Mouse (Mus musculus): ENCODE results near the gene Cend1. TPM values are rescaled to one million over a fixed set of nuclear protein-coding genes. Genes with fewer than 3 reads are reported as not detected.
"Not testable (repeated sequence)": the region's sequence is repeated elsewhere in the genome, so short reads cannot be mapped to it uniquely, and the experiment has no call there.

Cend1 gene
- polyA plus RNA-seq, 1 experiment from 2014 or later, result 43.6 TPM

GRCm38 (mm10) chr7:141453636-141454035 is 24.3 kb upstream of the Cend1 start:
- Histone ChIP-seq H3K9me3 (no peaks in the 10 kb centered on the region), H3K4me3 (replicated peaks) (no peak overlapping the region)
- 90% methylated on average over 2 of the region's 2 CpGs for whole genome bisulfite sequencing

GRCm38 (mm10) chr7:141451928-141452327 is 22.6 kb upstream of the Cend1 start:
- no peak overlapping the region for H3K9ac ChIP-seq (replicated peaks)
- ATAC-seq, result no peak
- H3K4me2 ChIP-seq (replicated peaks), result no peak overlapping the region
- H3K4me3 ChIP-seq (replicated peaks), result no peak overlapping the region
- H3K27ac ChIP-seq, result no peak overlapping the region
- peaks cover 31% of the 10 kb centered on the region for H3K4me1 ChIP-seq (replicated peaks)
- H3K27me3 ChIP-seq, result no peaks in the 10 kb centered on the region
- no peaks in the 10 kb centered on the region for H3K9me3 ChIP-seq
- peaks cover 40% of the 10 kb centered on the region for H3K36me3 ChIP-seq

More at GRCm38 (mm10) chr7:141453636-141454035, 24.3 kb upstream of the Cend1 start:
- Histone ChIP-seq H3K27ac (no peak overlapping the region), H3K27me3 (no peaks in the 10 kb centered on the region), H3K36me3 (peaks cover 38% of the 10 kb centered on the region), H3K9ac (replicated peaks) (no peak overlapping the region), H3K4me1 (replicated peaks) (peaks cover 24% of the 10 kb centered on the region), H3K4me2 (replicated peaks) (no peak overlapping the region)
- no peak for ATAC-seq

- Histone ChIP-seq H3K27ac (peak within 1 kb of the TSS; percentile 92), H3K9me3 (no peaks in the 10 kb centered on the region), H3K27me3 (no peaks in the 10 kb centered on the region), H3K36me3 (peaks cover 40% of the 10 kb centered on the region), H3K4me2 (replicated peaks) (peak within 1 kb of the TSS; percentile 83), H3K9ac (replicated peaks) (peak within 1 kb of the TSS; percentile 91), H3K4me1 (replicated peaks) (peaks cover 31% of the 10 kb centered on the region), H3K4me3 (replicated peaks) (peak within 1 kb of the TSS; percentile 89)
- peak; percentile 95 for ATAC-seq
- WGBS, result under 1% methylated on average over 63 of the region's 63 CpGs
These were observed 18.1 kb upstream of the Cend1 start, which contains the start of gene Rplp2 for GRCm38 (mm10) chr7:141447110-141447991. TSS of gene Rplp2 (plus strand) at chr7:141447370.

- not testable (repeated sequence) for H3K27ac ChIP-seq; H3K27me3 ChIP-seq; H3K9ac ChIP-seq (replicated peaks); H3K4me2 ChIP-seq (replicated peaks); H3K4me3 ChIP-seq (replicated peaks); H3K9me3 ChIP-seq; ATAC-seq
- H3K36me3 ChIP-seq, result peaks cover 30% of the 10 kb centered on the region
- H3K4me1 ChIP-seq (replicated peaks), result peaks cover 37% of the 10 kb centered on the region
- WGBS, result 94% methylated on average over 3 of the region's 3 CpGs
These were observed 17.1 kb upstream of the Cend1 start for GRCm38 (mm10) chr7:141446374-141446773.

GRCm38 (mm10) chr7:141443828-141444237 is 14.5 kb upstream of the Cend1 start, which contains the start of gene Pidd1:
TSS of gene Pidd1 (minus strand) at chr7:141444025.
- Histone ChIP-seq H3K36me3 (peaks cover 10% of the 10 kb centered on the region), H3K9ac (replicated peaks) (peak within 1 kb of the TSS; percentile 57), H3K4me1 (replicated peaks) (peaks cover 38% of the 10 kb centered on the region), H3K9me3 (no peaks in the 10 kb centered on the region), H3K4me2 (replicated peaks) (peak within 1 kb of the TSS; percentile 58), H3K4me3 (replicated peaks) (peak within 1 kb of the TSS; percentile 37), H3K27ac (no peak within 1 kb of the TSS), H3K27me3 (no peaks in the 10 kb centered on the region)
- under 1% methylated on average over 25 of the region's 25 CpGs for WGBS
- ATAC-seq, result no peak

GRCm38 (mm10) chr7:141443081-141443821 is 14.0 kb upstream of the Cend1 start:
- peaks cover 32% of the 10 kb centered on the region for H3K4me1 ChIP-seq (replicated peaks)
- H3K4me3 ChIP-seq (replicated peaks), result peak overlapping the region; percentile 37
- ATAC-seq, result no peak
- H3K36me3 ChIP-seq, result peaks cover 10% of the 10 kb centered on the region
- no peaks in the 10 kb centered on the region for H3K27me3 ChIP-seq
- H3K9ac ChIP-seq (replicated peaks), result peak overlapping the region; percentile 57
- peak overlapping the region; percentile 58 for H3K4me2 ChIP-seq (replicated peaks)
- WGBS, result 30% methylated on average over 12 of the region's 12 CpGs
- no peaks in the 10 kb centered on the region for H3K9me3 ChIP-seq
- no peak overlapping the region for H3K27ac ChIP-seq

GRCm38 (mm10) chr7:141442199-141442598 is 12.9 kb upstream of the Cend1 start:
- Histone ChIP-seq H3K36me3 (peaks cover 11% of the 10 kb centered on the region), H3K9me3 (no peaks in the 10 kb centered on the region), H3K27ac (no peak overlapping the region), H3K4me2 (replicated peaks) (peak overlapping the region; percentile 58), H3K4me1 (replicated peaks) (peaks cover 36% of the 10 kb centered on the region), H3K4me3 (replicated peaks) (peak overlapping the region; percentile 37; the same call in 1 of the 2 replicates), H3K9ac (replicated peaks) (peak overlapping the region; percentile 57; the same call in 1 of the 2 replicates), H3K27me3 (no peaks in the 10 kb centered on the region)
- ATAC-seq, result no peak
- 96% methylated on average over 13 of the region's 13 CpGs for WGBS

- 95% methylated on average over 9 of the region's 9 CpGs for WGBS
- no peak overlapping the region for H3K4me3 ChIP-seq (replicated peaks)
- H3K27me3 ChIP-seq, result no peaks in the 10 kb centered on the region
- no peak overlapping the region for H3K27ac ChIP-seq
- no peak for ATAC-seq
- peak overlapping the region; percentile 32; the same call in 1 of the 2 replicates for H3K9ac ChIP-seq (replicated peaks)
- no peak overlapping the region for H3K4me2 ChIP-seq (replicated peaks)
- no peaks in the 10 kb centered on the region for H3K9me3 ChIP-seq
- peaks cover 11% of the 10 kb centered on the region for H3K36me3 ChIP-seq
- peaks cover 42% of the 10 kb centered on the region for H3K4me1 ChIP-seq (replicated peaks)
These were observed 12.2 kb upstream of the Cend1 start for GRCm38 (mm10) chr7:141441460-141441859.

GRCm38 (mm10) chr7:141440613-141441012 is 11.3 kb upstream of the Cend1 start:
- no peak overlapping the region for H3K4me3 ChIP-seq (replicated peaks)
- no peak overlapping the region for H3K4me2 ChIP-seq (replicated peaks)
- H3K27me3 ChIP-seq, result no peaks in the 10 kb centered on the region
- WGBS, result 41% methylated on average over 6 of the region's 6 CpGs
- peaks cover 51% of the 10 kb centered on the region for H3K4me1 ChIP-seq (replicated peaks)
- no peak overlapping the region for H3K9ac ChIP-seq (replicated peaks)
- H3K36me3 ChIP-seq, result peaks cover 11% of the 10 kb centered on the region
- H3K27ac ChIP-seq, result no peak overlapping the region
- no peak for ATAC-seq
- H3K9me3 ChIP-seq, result no peaks in the 10 kb centered on the region

- Histone ChIP-seq H3K36me3 (peaks cover 11% of the 10 kb centered on the region), H3K27ac (no peak overlapping the region), H3K4me3 (replicated peaks) (no peak overlapping the region), H3K4me1 (replicated peaks) (peaks cover 59% of the 10 kb centered on the region), H3K27me3 (no peaks in the 10 kb centered on the region), H3K9ac (replicated peaks) (no peak overlapping the region), H3K9me3 (no peaks in the 10 kb centered on the region), H3K4me2 (replicated peaks) (no peak overlapping the region)
- WGBS, result 98% methylated on average over 11 of the region's 11 CpGs
- no peak for ATAC-seq
These were observed 10.5 kb upstream of the Cend1 start for GRCm38 (mm10) chr7:141439811-141440210.

- ATAC-seq, result no peak
- 95% methylated on average over 10 of the region's 10 CpGs for WGBS
- no peak overlapping the region for H3K27ac ChIP-seq
- H3K9ac ChIP-seq (replicated peaks), result no peak overlapping the region
- H3K4me2 ChIP-seq (replicated peaks), result no peak overlapping the region
- H3K9me3 ChIP-seq, result no peaks in the 10 kb centered on the region
- H3K36me3 ChIP-seq, result peaks cover 11% of the 10 kb centered on the region
- no peaks in the 10 kb centered on the region for H3K27me3 ChIP-seq
- H3K4me3 ChIP-seq (replicated peaks), result no peak overlapping the region
- peaks cover 64% of the 10 kb centered on the region for H3K4me1 ChIP-seq (replicated peaks)
These were observed 9.9 kb upstream of the Cend1 start for GRCm38 (mm10) chr7:141439140-141439679.

Data from midbrain, embryonic 13.5 days (tissue).